Mouse (Mus musculus): ENCODE measurements around the gene Ccdc191. TPM values are rescaled to one million over a fixed set of nuclear protein-coding genes. Genes with fewer than 3 reads are reported as not detected.

Gene Ccdc191
- polyA plus RNA-seq, 1 experiment from 2014 or later: 11.7 TPM

DNA sequence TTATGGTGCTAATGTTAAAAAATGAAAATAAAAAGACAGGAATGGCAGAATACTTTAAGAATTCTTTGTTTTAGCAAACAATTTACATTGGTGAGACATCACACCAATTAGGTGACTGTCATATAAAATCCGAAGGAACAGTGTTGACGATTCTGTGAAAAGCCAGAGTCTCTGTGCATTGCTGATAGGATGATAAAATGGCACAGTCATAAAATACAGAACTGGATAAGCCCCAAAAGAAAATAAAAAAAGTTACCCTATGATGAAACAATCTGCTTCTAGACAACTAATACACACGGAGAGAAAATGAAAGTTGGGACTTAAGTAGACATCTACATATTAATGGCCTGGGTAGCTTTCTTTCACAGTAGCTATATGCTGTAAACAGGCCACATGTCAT, 105.0 kb downstream of the Ccdc191 start:
- H3K4me2 ChIP-seq (ENCODE audit: low read depth, low read length): no peak overlapping the region
- no peak overlapping the region for H3K9ac ChIP-seq (ENCODE audit: low read depth, low read length)
- H3K36me3 ChIP-seq (ENCODE audit: control insufficient read depth, insufficient read depth, low read length): no peaks in the 10 kb centered on the region
- no peaks in the 10 kb centered on the region for H3K9me3 ChIP-seq (ENCODE audit: control insufficient read depth, low read length)
- H3K27me3 ChIP-seq (replicated peaks; ENCODE audit: control insufficient read depth, insufficient read depth, low read length): no peaks in the 10 kb centered on the region
- 76% methylated on average over 3 of the region's 3 CpGs for WGBS
- no peak overlapping the region for H3K27ac ChIP-seq (ENCODE audit: low read length)
- no peak for ATAC-seq
- H3K4me1 ChIP-seq (ENCODE audit: control insufficient read depth, insufficient read depth, low read length): no peaks in the 10 kb centered on the region
- no peak overlapping the region for H3K4me3 ChIP-seq (ENCODE audit: low read length)

DNA sequence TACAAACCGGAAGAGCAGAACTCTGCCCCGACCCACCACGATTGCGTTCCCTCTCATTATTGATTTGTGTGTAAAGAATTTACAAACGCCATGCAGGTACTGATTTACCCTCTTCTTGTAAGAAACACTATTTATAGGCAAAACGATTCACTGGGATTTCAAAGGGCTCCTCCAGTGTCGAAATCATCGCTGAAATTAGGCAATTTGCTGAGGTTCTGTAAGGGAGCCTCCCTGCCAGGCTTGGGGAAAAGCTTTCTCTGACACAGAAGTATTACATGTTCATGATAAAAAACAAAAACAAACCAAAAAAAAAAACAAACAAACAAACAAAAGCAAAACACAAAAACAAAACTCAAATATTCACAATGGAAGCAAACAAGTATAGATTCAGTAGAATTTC, 109.5 kb downstream of the Ccdc191 start:
- Histone ChIP-seq H3K27ac (ENCODE audit: low read length) (no peak overlapping the region), H3K9me3 (ENCODE audit: control insufficient read depth, low read length) (no peaks in the 10 kb centered on the region), H3K4me1 (ENCODE audit: control insufficient read depth, insufficient read depth, low read length) (no peaks in the 10 kb centered on the region), H3K4me3 (ENCODE audit: low read length) (no peak overlapping the region), H3K36me3 (ENCODE audit: control insufficient read depth, insufficient read depth, low read length) (no peaks in the 10 kb centered on the region), H3K4me2 (ENCODE audit: low read depth, low read length) (no peak overlapping the region), H3K9ac (ENCODE audit: low read depth, low read length) (no peak overlapping the region), H3K27me3 (replicated peaks; ENCODE audit: control insufficient read depth, insufficient read depth, low read length) (no peaks in the 10 kb centered on the region)
- no peak for ATAC-seq
- 80% methylated on average over 8 of the region's 8 CpGs for WGBS

DNA sequence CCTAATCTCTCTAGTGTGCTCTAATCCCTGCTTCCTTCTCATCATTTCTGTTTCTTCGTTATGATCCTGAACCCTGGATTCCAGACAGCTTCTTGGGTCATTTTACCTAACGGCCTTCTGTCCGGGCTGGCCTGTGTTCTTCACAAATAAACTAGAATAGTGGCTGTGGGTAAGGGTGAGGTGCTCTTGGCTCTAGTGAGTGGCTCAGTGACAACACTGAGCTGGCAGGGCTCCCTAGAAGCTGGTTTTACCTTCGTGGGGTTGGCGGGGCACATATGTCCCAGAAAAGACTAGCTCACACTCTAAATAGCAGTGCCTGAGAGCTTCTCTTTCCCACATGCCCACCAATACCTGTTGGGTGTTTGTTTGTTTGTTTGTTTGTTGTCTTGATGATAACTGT, 109.9 kb downstream of the Ccdc191 start:
- Histone ChIP-seq H3K27me3 (replicated peaks; ENCODE audit: control insufficient read depth, insufficient read depth, low read length) (no peaks in the 10 kb centered on the region), H3K4me3 (ENCODE audit: low read length) (no peak overlapping the region), H3K9me3 (ENCODE audit: control insufficient read depth, low read length) (no peaks in the 10 kb centered on the region), H3K4me2 (ENCODE audit: low read depth, low read length) (no peak overlapping the region), H3K9ac (ENCODE audit: low read depth, low read length) (no peak overlapping the region), H3K36me3 (ENCODE audit: control insufficient read depth, insufficient read depth, low read length) (no peaks in the 10 kb centered on the region), H3K27ac (ENCODE audit: low read length) (no peak overlapping the region), H3K4me1 (ENCODE audit: control insufficient read depth, insufficient read depth, low read length) (no peaks in the 10 kb centered on the region)
- ATAC-seq: no peak
- 87% methylated on average over 5 of the region's 5 CpGs for WGBS

DNA sequence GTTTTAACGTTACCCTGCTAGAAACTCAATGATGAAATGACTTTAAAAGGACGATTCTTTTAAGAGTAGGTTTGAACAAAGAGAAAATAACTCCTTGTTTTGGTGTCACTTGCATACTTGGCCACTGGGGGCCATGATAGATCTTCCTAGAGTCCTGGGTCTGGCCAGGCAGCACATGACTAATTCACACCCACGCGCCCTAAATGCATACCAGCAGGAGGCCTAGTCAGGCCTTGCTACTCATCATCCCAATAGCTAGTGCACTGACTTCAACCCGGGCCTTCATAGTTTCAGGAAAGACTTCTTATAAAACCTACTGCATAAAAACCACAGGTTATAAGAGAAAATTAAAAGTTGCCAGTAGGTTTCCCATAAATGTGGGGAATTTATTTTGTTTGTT, 112.5 kb downstream of the Ccdc191 start:
- ATAC-seq: no peak
- 68% methylated on average over 5 of the region's 5 CpGs for WGBS
- no peaks in the 10 kb centered on the region for H3K4me1 ChIP-seq (ENCODE audit: control insufficient read depth, insufficient read depth, low read length)

DNA sequence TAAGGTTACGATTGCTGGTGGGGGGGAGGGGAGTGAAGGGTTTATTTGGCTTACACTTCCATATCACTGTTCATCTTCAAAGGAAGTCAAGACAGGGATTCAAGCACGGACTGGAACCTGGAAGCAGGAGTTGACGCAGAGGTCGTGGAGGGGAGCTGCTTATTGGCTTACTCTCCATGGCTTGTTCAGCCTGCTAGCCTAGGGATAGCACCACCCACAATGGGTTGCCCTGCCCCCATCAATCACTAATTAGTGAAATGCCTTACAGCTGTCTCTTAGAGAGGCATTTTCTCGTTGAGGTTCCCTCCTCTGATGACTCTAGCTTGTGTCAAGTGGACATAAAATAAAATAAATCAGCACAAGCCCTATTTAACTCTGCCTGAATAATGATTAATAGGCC, 121.4 kb downstream of the Ccdc191 start:
- WGBS: 67% methylated on average over 5 of the region's 5 CpGs
- Histone ChIP-seq H3K4me2 (ENCODE audit: low read depth, low read length) (no peak overlapping the region), H3K4me3 (ENCODE audit: low read length) (no peak overlapping the region), H3K4me1 (ENCODE audit: control insufficient read depth, insufficient read depth, low read length) (no peaks in the 10 kb centered on the region), H3K9me3 (ENCODE audit: control insufficient read depth, low read length) (no peaks in the 10 kb centered on the region), H3K27me3 (replicated peaks; ENCODE audit: control insufficient read depth, insufficient read depth, low read length) (no peaks in the 10 kb centered on the region), H3K36me3 (ENCODE audit: control insufficient read depth, insufficient read depth, low read length) (no peaks in the 10 kb centered on the region), H3K9ac (ENCODE audit: low read depth, low read length) (no peak overlapping the region), H3K27ac (ENCODE audit: low read length) (no peak overlapping the region)
- ATAC-seq: no peak

More for the DNA sequence above, 112.5 kb downstream of the Ccdc191 start:
- no peak overlapping the region for H3K4me3 ChIP-seq (ENCODE audit: low read length)
- H3K9me3 ChIP-seq (ENCODE audit: control insufficient read depth, low read length): no peaks in the 10 kb centered on the region
- H3K9ac ChIP-seq (ENCODE audit: low read depth, low read length): no peak overlapping the region
- H3K36me3 ChIP-seq (ENCODE audit: control insufficient read depth, insufficient read depth, low read length): no peaks in the 10 kb centered on the region
- no peak overlapping the region for H3K27ac ChIP-seq (ENCODE audit: low read length)
- H3K4me2 ChIP-seq (ENCODE audit: low read depth, low read length): no peak overlapping the region
- no peaks in the 10 kb centered on the region for H3K27me3 ChIP-seq (replicated peaks; ENCODE audit: control insufficient read depth, insufficient read depth, low read length)

Small RNA genes within 50 kb of the gene (microRNA-seq; reads per million reads assigned to microRNA genes)
- gene Mir3470b: not detected

Other genes with a start within 250 kb of the Ccdc191 start
- gene Tigit, start 225.7 kb upstream of the Ccdc191 start, polyA plus RNA-seq (2015; fragmentation: Nextera tagmentation; extraction: Ambion mirVana): not detected in 2 replicates
- gene Drd3, start 135.8 kb upstream of the Ccdc191 start, polyA plus RNA-seq (2015; fragmentation: Nextera tagmentation; extraction: Ambion mirVana): not detected in 2 replicates
- gene Qtrt2, start 37.0 kb downstream of the Ccdc191 start, polyA plus RNA-seq (2015; fragmentation: Nextera tagmentation; extraction: Ambion mirVana): 15.5 and 17.9 TPM in 2 replicates
- 1.9 and 2.1 TPM in 2 replicates for gene Zdhhc23, start 90.0 kb downstream of the Ccdc191 start, polyA plus RNA-seq (2015; fragmentation: Nextera tagmentation; extraction: Ambion mirVana)
- gene Gramd1c, start 173.5 kb downstream of the Ccdc191 start, polyA plus RNA-seq (2015; fragmentation: Nextera tagmentation; extraction: Ambion mirVana): 7.8 and 8.8 TPM in 2 replicates
- gene Atp6v1a, start 249.9 kb downstream of the Ccdc191 start, polyA plus RNA-seq (2015; fragmentation: Nextera tagmentation; extraction: Ambion mirVana): 73.0 and 85.2 TPM in 2 replicates

Data from intestine, embryonic 16.5 days (tissue).